Mouse (Mus musculus) natural killer cell, adult 2 months (primary cell): ENCODE measurements around the gene Shisa9.

Source experiments
- DNase-seq, 2 experiments: peaks; one replicate each; pipeline ENCODE4 v3.0.0; 2022; ENCODE audit warnings: low spot score in 2 of 2

The Shisa9 gene

DNA sequence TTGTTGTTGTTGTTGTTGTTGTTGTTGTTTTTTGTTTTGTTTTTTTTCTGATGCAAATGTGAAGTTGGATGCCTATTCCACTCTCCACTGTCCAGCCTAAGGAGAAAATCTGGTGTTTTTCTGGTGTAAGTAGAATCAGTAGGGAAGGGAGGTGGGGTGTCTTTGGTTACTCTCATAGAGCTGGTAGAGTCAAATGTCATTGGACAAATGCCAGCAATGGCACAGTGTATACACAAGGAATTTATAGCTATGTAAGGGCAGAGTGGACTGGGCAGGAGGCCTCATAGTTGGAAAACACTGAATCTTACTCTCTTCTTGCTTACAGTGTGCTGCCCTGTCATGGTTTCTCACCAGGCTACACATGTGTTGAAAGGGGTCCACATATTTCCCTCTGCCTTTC lies 325.9 kb downstream of the Shisa9 start:
- DNase-seq: no peak

DNA sequence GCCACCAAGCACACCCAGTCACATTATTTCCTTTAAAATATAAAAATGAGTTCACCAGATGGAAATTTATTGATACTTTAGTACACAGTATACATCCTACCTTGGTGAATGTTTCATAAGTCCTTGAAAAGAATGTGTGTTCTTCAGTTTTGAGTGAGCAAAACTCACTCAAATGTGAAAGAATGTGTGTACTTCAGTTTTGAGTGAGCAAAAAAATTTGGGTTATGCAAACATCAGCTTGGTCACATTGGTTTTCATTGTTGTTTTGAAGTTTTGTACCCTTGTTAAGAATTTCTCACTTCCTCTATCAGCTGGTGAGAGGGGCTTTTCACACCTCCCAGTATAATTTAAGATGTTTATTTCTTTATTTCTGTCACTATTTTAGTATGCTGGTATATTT lies 331.7 kb downstream of the Shisa9 start:
- DNase-seq: no peak
